Mouse (Mus musculus) neural tube, embryonic 12.5 days (tissue): Measurements from ENCODE around the gene Prok2. TPM values are rescaled to one million over a fixed set of nuclear protein-coding genes. Genes with fewer than 3 reads are reported as not detected.
A peak's percentile ranks its signal among the peaks of the same experiment; 100 is the strongest.

Experiments used
- ATAC-seq: fragments of 200-750 bp; cut with Nextera tagmentation; 2 replicates; pipeline ENCODE4 v1.8.0; 2017; ENCODE audit warnings: low read depth, mild to moderate bottlenecking, moderate TSS enrichment, moderate library complexity; ENCODE audit not compliant: low FRiP score
- H3K27ac ChIP-seq: fragments of 300-500 bp; sonication (generic); 2 replicates; pipeline ENCODE4 v1.5.1; 2016
- H3K27me3 ChIP-seq: fragments of 300-500 bp; sonication (generic); replicated peaks from 2 replicates; pipeline ENCODE4 v1.6.1; 2016; ENCODE audit warnings: mild to moderate bottlenecking
- H3K36me3 ChIP-seq: fragments of 300-500 bp; sonication (generic); 2 replicates; pipeline ENCODE4 v1.6.1; 2016; ENCODE audit warnings: mild to moderate bottlenecking
- H3K4me1 ChIP-seq: fragments of 300-500 bp; sonication (generic); 2 replicates; pipeline ENCODE4 v1.6.1; 2016
- H3K4me2 ChIP-seq: fragments of 300-500 bp; sonication (generic); replicated peaks from 2 replicates; pipeline ENCODE4 v1.6.1; 2016; ENCODE audit warnings: mild to moderate bottlenecking
- H3K4me3 ChIP-seq: fragments of 300-500 bp; sonication (generic); 2 replicates; pipeline ENCODE4 v1.5.1; 2016
- H3K9ac ChIP-seq: fragments of 300-500 bp; sonication (generic); 2 replicates; pipeline ENCODE4 v1.6.1; 2016; ENCODE audit warnings: mild to moderate bottlenecking
- H3K9me3 ChIP-seq: fragments of 300-500 bp; sonication (generic); 2 replicates; pipeline ENCODE4 v1.6.1; 2016; ENCODE audit warnings: mild to moderate bottlenecking
- WGBS: fragments of 180-500 bp; shearing (Covaris S2); methylation state at CpG from one replicate; pipeline ENCODE4 v1.1.7; 2016; 5-methylcytosine and 5-hydroxymethylcytosine counted together
- polyA plus RNA-seq: library from polyadenylated mRNA; unstranded; fragments of >200 nt; fragmentation: Nextera tagmentation; extraction: Ambion mirVana; gene quantifications from 2 replicates; pipeline ENCODE4 v1.2.1, GENCODE M21; 2016

Prok2 gene
- polyA plus RNA-seq, 1 experiment from 2014 or later, result not detected

DNA sequence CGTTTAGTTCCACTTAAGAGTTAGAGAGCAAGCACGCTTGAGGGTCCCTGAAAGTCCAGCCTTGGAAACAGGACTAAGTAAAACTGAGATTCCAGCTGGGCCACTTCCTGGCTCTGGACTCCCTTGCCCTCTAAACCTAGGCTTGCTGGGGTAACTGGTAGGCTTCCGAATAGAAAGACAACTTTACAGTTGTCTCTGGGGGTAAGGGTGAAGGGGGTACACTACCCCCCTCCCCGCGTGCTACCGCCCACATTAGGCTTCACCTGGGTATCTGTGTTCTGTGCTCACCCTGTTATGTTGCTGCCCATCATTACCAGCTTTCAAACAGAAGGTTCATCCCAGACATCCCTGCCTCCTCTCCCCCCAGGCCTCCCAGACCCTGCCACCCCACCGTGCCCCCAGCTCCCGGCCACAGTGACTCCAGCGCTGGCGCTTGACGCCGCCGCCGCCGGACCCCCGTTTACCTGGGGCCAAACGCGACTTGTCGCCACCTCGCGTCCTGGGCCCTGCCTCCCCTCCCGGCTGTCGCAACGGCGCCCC is 34.5 kb downstream of the Prok2 start:
- Histone ChIP-seq H3K9ac (peak overlapping the region; percentile 86), H3K9me3 (no peaks in the 10 kb centered on the region), H3K27ac (peak overlapping the region; percentile 33; the same call in 1 of the 2 replicates), H3K4me2 (peak overlapping the region; percentile 77), H3K4me3 (peak overlapping the region; percentile 82), H3K36me3 (no peaks in the 10 kb centered on the region), H3K27me3 (peaks cover 67% of the 10 kb centered on the region), H3K4me1 (peaks cover 8% of the 10 kb centered on the region)
- peak; percentile 36 for ATAC-seq
- WGBS, result 7% methylated on average over 25 of the region's 25 CpGs

GRCm38 (mm10) chr6:99688513-99688912 is 37.7 kb downstream of the Prok2 start:
- no peaks in the 10 kb centered on the region for H3K9me3 ChIP-seq
- no peak for ATAC-seq

GRCm38 (mm10) chr6:99684899-99685298 is 41.3 kb downstream of the Prok2 start:
- no peak for ATAC-seq
- Histone ChIP-seq H3K4me2 (no peak overlapping the region), H3K27ac (no peak overlapping the region), H3K27me3 (peaks cover 11% of the 10 kb centered on the region), H3K9me3 (no peaks in the 10 kb centered on the region), H3K4me1 (no peaks in the 10 kb centered on the region), H3K4me3 (no peak overlapping the region), H3K36me3 (no peaks in the 10 kb centered on the region), H3K9ac (no peak overlapping the region)
- 50% methylated on average over 5 of the region's 5 CpGs for WGBS

More at GRCm38 (mm10) chr6:99688513-99688912, 37.7 kb downstream of the Prok2 start:
- 86% methylated on average over 6 of the region's 6 CpGs for WGBS
- H3K27me3 ChIP-seq, result peaks cover 45% of the 10 kb centered on the region
- no peak overlapping the region for H3K9ac ChIP-seq
- H3K4me1 ChIP-seq, result peaks cover 5% of the 10 kb centered on the region
- no peak overlapping the region for H3K27ac ChIP-seq
- H3K4me3 ChIP-seq, result no peak overlapping the region
- no peaks in the 10 kb centered on the region for H3K36me3 ChIP-seq
- H3K4me2 ChIP-seq, result no peak overlapping the region

- H3K4me1 ChIP-seq, result no peaks in the 10 kb centered on the region
- ATAC-seq, result no peak
- no peak overlapping the region for H3K4me2 ChIP-seq
- no peak overlapping the region for H3K27ac ChIP-seq
- H3K4me3 ChIP-seq, result no peak overlapping the region
- H3K36me3 ChIP-seq, result no peaks in the 10 kb centered on the region
- peaks cover 7% of the 10 kb centered on the region; the same call in 1 of the 2 replicates for H3K27me3 ChIP-seq
- no peaks in the 10 kb centered on the region for H3K9me3 ChIP-seq
- 91% methylated on average over 5 of the region's 5 CpGs for WGBS
- no peak overlapping the region for H3K9ac ChIP-seq
Measured at GRCm38 (mm10) chr6:99683974-99684373, 42.2 kb downstream of the Prok2 start.

DNA sequence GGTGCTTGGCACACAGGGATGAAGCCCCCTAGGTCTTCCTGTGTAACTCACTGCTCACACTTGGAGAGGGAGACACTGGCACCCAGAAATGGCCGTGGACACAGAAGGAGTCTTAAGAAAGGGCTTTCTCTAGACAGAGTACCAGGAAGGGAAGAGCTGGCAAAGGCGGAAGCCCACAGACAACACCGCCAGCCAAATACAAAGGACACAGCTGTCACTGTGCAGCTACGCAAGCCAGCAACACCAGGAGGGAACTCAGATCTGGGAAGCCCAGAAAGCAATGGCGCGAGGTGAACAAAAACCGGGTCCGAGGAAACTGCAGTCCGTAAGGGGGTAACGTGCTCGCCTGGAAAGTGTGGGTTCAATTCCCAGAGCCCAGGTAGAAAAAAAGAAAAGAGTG is 48.1 kb downstream of the Prok2 start:
- H3K4me3 ChIP-seq, result no peak overlapping the region
- H3K9me3 ChIP-seq, result no peaks in the 10 kb centered on the region
- WGBS, result 74% methylated on average over 11 of the region's 11 CpGs
- no peak for ATAC-seq
- no peak overlapping the region for H3K27ac ChIP-seq
- no peaks in the 10 kb centered on the region for H3K4me1 ChIP-seq
- no peak overlapping the region for H3K9ac ChIP-seq
- H3K4me2 ChIP-seq, result no peak overlapping the region
- no peaks in the 10 kb centered on the region for H3K36me3 ChIP-seq
- H3K27me3 ChIP-seq, result no peaks in the 10 kb centered on the region

DNA sequence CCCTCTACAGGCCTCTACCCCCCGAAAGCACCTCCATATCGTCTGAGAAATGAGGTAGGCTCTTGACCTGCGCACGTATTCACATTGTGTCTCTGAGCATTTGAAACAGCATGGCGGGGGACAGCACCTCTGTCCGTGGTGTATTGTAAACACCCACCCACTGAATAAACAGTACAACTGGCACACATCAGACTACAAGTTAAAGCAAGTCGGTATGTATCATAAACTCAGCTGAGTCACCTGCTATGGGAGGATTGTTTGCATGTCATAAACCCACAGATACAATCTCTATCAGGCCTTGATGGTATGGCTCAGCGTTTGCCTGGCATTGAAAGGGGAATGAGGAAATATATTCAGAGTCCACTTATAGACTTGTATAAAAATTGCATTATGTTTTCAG is 48.9 kb downstream of the Prok2 start:
- no peak overlapping the region for H3K27ac ChIP-seq
- H3K4me1 ChIP-seq, result no peaks in the 10 kb centered on the region
- H3K9me3 ChIP-seq, result no peaks in the 10 kb centered on the region
- no peak overlapping the region for H3K4me3 ChIP-seq
- no peaks in the 10 kb centered on the region for H3K27me3 ChIP-seq
- no peak for ATAC-seq
- H3K4me2 ChIP-seq, result no peak overlapping the region
- H3K36me3 ChIP-seq, result no peaks in the 10 kb centered on the region
- 87% methylated on average over 8 of the region's 8 CpGs for WGBS
- no peak overlapping the region for H3K9ac ChIP-seq

DNA sequence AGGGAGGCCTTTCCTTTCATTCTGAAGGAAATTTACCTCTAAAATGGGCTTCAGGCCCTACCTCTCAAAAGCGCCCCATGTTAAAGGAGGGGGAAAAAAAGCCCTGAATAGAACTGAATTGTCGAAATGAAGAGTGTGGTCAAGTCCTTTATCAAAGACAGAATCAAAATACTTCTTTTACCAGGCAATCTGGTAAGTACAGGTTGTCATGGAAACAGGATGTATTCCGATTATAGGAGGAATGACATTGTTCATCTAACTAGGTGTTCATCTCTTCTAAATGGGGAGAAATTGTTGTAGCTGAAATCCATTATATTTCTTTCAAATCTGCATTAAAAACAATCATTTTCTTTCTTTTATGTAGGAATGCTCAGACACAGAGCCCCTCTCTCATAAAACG is 51.7 kb downstream of the Prok2 start:
- no peaks in the 10 kb centered on the region for H3K27me3 ChIP-seq
- no peak overlapping the region for H3K9ac ChIP-seq
- no peaks in the 10 kb centered on the region for H3K9me3 ChIP-seq
- H3K36me3 ChIP-seq, result no peaks in the 10 kb centered on the region
- no peak overlapping the region for H3K27ac ChIP-seq
- H3K4me2 ChIP-seq, result no peak overlapping the region
- H3K4me3 ChIP-seq, result no peak overlapping the region
- ATAC-seq, result no peak
- H3K4me1 ChIP-seq, result peaks cover 13% of the 10 kb centered on the region
- 82% methylated on average over 4 of the region's 4 CpGs for WGBS

- Histone ChIP-seq H3K4me3 (no peak overlapping the region), H3K9me3 (no peaks in the 10 kb centered on the region), H3K4me1 (peaks cover 27% of the 10 kb centered on the region), H3K27me3 (no peaks in the 10 kb centered on the region), H3K4me2 (no peak overlapping the region), H3K36me3 (no peaks in the 10 kb centered on the region), H3K27ac (no peak overlapping the region), H3K9ac (no peak overlapping the region)
- WGBS, result 57% methylated on average over 3 of the region's 3 CpGs
- no peak for ATAC-seq
Measured at GRCm38 (mm10) chr6:99671768-99672167, 54.4 kb downstream of the Prok2 start.

DNA sequence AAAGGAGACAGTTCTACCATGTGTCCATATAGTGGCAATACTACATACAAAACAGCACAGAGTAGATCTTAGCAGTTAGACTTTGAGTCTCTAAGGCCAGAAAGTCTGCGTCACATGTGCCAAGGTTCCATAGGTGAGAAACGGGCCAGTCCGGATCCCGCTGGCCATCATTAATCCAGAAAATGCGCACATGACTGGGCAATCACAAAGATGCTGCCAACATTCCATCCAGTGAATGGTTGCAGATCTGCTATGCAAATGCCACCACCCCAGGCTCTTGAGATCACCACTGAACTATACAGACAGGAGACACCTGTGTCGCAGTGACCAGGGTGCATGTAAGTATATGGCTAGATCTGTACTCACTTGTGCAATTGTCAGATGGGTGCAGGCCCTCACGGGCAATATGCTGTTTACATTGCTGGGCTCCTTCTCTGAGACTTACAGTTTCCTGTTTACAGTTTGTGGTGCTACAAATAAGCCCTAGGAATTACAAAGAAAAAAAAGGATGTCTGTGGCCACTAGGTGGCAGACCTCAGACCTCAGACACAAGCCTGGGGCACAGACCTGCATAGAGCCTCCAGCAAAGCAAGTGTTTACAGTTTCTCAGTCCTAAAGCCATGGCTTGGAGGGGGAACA is 55.6 kb downstream of the Prok2 start:
- H3K9ac ChIP-seq, result no peak overlapping the region
- no peak overlapping the region for H3K4me3 ChIP-seq
- no peaks in the 10 kb centered on the region for H3K36me3 ChIP-seq
- ATAC-seq, result 0 out of 2 replicates have a peak, but pooled peaks have one; percentile 14
- WGBS, result 71% methylated on average over 7 of the region's 7 CpGs
- no peak overlapping the region for H3K27ac ChIP-seq
- H3K4me2 ChIP-seq, result no peak overlapping the region
- peaks cover 33% of the 10 kb centered on the region for H3K4me1 ChIP-seq
- no peaks in the 10 kb centered on the region for H3K27me3 ChIP-seq
- no peaks in the 10 kb centered on the region for H3K9me3 ChIP-seq

DNA sequence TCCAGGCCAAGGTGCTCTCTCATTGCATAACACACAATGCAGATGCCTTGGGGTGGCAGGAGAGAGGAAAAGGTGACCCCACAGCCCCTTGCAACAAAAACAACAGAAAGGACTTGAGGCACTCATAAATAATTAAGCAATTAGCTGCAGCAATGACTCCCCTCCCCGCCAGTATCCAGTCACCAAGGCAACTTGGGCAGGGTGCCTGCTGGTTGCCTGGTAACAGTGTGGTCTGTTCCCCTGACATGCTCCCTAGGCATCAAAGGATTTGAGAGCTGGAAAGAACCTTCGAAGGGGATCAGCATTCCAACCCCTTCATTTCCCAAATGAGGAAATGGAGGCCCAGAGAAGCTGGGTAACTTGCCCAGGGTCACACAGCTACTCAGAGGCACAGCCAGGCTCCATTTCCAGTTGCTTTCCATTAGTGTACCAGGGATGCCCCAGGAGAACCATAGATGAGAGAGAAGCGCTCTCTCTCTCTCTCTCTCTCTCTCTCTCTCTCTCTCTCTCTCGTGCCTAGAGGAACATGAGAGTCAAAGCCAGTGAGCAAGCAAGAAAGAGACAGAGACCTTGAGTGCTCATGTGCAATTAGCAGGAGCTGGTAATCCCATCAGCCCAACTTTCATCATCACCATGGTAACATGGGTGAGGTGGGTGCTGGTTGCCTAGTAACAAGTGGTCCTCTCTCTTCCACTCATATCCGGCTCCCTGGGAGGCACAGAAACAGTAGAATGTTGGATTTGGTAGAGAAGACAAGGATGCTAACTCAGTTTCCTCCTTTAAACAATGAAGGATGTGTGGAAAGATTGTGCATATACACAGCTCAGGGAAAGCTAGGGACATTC is 56.5 kb downstream of the Prok2 start:
- Histone ChIP-seq H3K9me3 (no peaks in the 10 kb centered on the region), H3K27ac (no peak overlapping the region), H3K27me3 (no peaks in the 10 kb centered on the region), H3K4me2 (peak overlapping the region; percentile 14; the same call in 1 of the 2 replicates), H3K36me3 (no peaks in the 10 kb centered on the region), H3K4me1 (peaks cover 36% of the 10 kb centered on the region), H3K4me3 (no peak overlapping the region), H3K9ac (no peak overlapping the region)
- peak; percentile 76 for ATAC-seq
- WGBS, result 13% methylated on average over 5 of the region's 5 CpGs

DNA sequence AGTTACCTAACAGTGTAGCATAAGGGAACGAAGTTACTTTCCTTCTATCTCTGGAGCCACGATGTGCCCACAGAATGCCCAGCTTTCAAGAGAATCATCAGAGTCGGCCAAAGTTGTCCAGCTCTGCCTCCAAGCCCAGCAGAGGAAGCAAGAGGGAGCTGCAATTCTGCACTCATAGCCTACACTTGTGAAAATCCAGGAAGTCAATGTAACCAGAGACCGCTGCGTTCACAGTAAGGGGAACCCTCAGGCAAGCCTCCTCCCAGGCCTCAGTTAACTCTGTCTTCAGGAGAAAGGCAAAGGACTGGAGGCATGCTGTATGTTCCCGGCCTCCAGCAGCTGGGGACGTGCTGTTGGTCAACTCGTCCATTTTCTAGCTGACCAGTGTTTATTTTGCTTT is 58.9 kb downstream of the Prok2 start:
- 40% methylated on average over 8 of the region's 8 CpGs for WGBS
- H3K27me3 ChIP-seq, result no peaks in the 10 kb centered on the region
- ATAC-seq, result no peak
- peak overlapping the region; percentile 91 for H3K4me2 ChIP-seq
- H3K9me3 ChIP-seq, result no peaks in the 10 kb centered on the region
- H3K4me3 ChIP-seq, result peak overlapping the region; percentile 79; the same call in 1 of the 2 replicates
- peak overlapping the region; percentile 84; the same call in 1 of the 2 replicates for H3K9ac ChIP-seq
- H3K27ac ChIP-seq, result no peak overlapping the region
- no peaks in the 10 kb centered on the region for H3K36me3 ChIP-seq
- H3K4me1 ChIP-seq, result peaks cover 36% of the 10 kb centered on the region
